Mouse (Mus musculus): ENCODE results near the gene Arfgap3. TPM values are rescaled to one million over a fixed set of nuclear protein-coding genes. Genes with fewer than 3 reads are reported as not detected.

Arfgap3 gene
- polyA plus RNA-seq (2014; fragmentation: Nextera tagmentation; extraction: Ambion mirVana), result 59.1 and 60.8 TPM in 2 replicates

- Histone ChIP-seq H3K4me1 (ENCODE audit: control insufficient read depth, insufficient read depth, low read length) (peaks cover 10% of the 10 kb centered on the region), H3K4me2 (replicated peaks; ENCODE audit: low read depth, low read length) (peak within 1 kb of the TSS; percentile 97), H3K27me3 (ENCODE audit: control insufficient read depth, insufficient read depth, low read length) (no peaks in the 10 kb centered on the region), H3K9me3 (ENCODE audit: control insufficient read depth, low read depth, low read length) (no peaks in the 10 kb centered on the region), H3K27ac (ENCODE audit: low read length) (peak within 1 kb of the TSS; percentile 95), H3K9ac (replicated peaks; ENCODE audit: low read depth, low read length) (peak within 1 kb of the TSS; percentile 80), H3K4me3 (ENCODE audit: low read depth, low read length) (peak within 1 kb of the TSS; percentile 90), H3K36me3 (ENCODE audit: control insufficient read depth, insufficient read depth, low read length) (peaks cover 3% of the 10 kb centered on the region)
- under 1% methylated on average over 60 of the region's 60 CpGs for WGBS
- peak; percentile 92 for ATAC-seq (ENCODE audit: insufficient number of reproducible peaks, insufficient read depth, low FRiP score, low read depth)
Observed at GRCm38 (mm10) chr15:83349954-83350711, at the start of gene Arfgap3. TSS of gene Arfgap3 (minus strand) at chr15:83350247.

DNA sequence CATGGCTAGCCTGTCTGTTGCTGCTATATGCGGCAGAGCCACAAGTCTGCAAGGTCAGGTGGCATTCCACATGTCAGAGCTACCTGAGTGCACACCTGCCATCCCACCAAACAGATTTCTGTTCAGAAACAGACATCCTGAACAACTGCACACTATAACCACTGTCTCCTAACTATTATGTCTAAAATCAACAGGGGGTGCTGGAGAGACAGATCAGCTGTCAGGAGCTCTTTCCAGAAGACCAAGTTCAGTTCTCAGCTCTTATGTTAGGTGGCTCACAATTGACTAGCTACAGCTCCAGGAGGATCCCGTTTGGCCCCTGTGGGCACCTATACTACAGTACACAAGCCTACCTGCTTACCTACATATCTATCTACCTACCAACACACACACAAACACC, 42.7 kb upstream of the Arfgap3 start:
- 90% methylated on average over 2 of the region's 2 CpGs for WGBS
- no peaks in the 10 kb centered on the region for H3K9me3 ChIP-seq (ENCODE audit: control insufficient read depth, low read depth, low read length)
- H3K9ac ChIP-seq (replicated peaks; ENCODE audit: low read depth, low read length), result no peak overlapping the region
- H3K27me3 ChIP-seq (ENCODE audit: control insufficient read depth, insufficient read depth, low read length), result no peaks in the 10 kb centered on the region
- H3K4me3 ChIP-seq (ENCODE audit: low read depth, low read length), result no peak overlapping the region
- ATAC-seq (ENCODE audit: insufficient number of reproducible peaks, insufficient read depth, low FRiP score, low read depth), result no peak
- no peaks in the 10 kb centered on the region for H3K4me1 ChIP-seq (ENCODE audit: control insufficient read depth, insufficient read depth, low read length)
- H3K36me3 ChIP-seq (ENCODE audit: control insufficient read depth, insufficient read depth, low read length), result peaks cover 21% of the 10 kb centered on the region
- no peak overlapping the region for H3K27ac ChIP-seq (ENCODE audit: low read length)
- H3K4me2 ChIP-seq (replicated peaks; ENCODE audit: low read depth, low read length), result no peak overlapping the region

- 86% methylated on average over 2 of the region's 2 CpGs for WGBS
- H3K4me1 ChIP-seq (ENCODE audit: control insufficient read depth, insufficient read depth, low read length), result no peaks in the 10 kb centered on the region
- peaks cover 42% of the 10 kb centered on the region for H3K36me3 ChIP-seq (ENCODE audit: control insufficient read depth, insufficient read depth, low read length)
- no peak overlapping the region for H3K9ac ChIP-seq (replicated peaks; ENCODE audit: low read depth, low read length)
- no peaks in the 10 kb centered on the region for H3K9me3 ChIP-seq (ENCODE audit: control insufficient read depth, low read depth, low read length)
- no peak for ATAC-seq (ENCODE audit: insufficient number of reproducible peaks, insufficient read depth, low FRiP score, low read depth)
- H3K27me3 ChIP-seq (ENCODE audit: control insufficient read depth, insufficient read depth, low read length), result no peaks in the 10 kb centered on the region
- no peak overlapping the region for H3K4me2 ChIP-seq (replicated peaks; ENCODE audit: low read depth, low read length)
- no peak overlapping the region for H3K27ac ChIP-seq (ENCODE audit: low read length)
- H3K4me3 ChIP-seq (ENCODE audit: low read depth, low read length), result no peak overlapping the region
Observed at GRCm38 (mm10) chr15:83387911-83388310, 37.9 kb upstream of the Arfgap3 start.

DNA sequence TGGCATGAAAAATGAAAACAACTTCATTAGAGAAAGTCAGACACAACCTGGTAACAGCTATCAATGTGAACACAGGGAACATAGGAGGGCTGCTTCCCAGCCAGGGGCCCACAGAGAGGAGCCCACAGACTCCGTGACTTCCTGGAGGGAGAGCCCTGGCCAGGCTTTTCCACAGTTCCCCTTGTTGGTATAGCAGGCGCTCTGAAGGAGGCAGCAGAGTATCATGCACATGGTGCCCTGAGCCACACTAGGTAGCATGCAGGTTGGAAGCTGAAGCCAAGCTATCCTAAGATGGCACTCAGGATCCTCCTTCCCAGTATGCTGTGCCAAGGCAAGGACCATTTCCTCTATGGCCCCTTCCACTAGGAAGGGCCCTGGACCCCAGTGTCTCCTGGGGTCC, 33.6 kb upstream of the Arfgap3 start:
- Histone ChIP-seq H3K4me1 (ENCODE audit: control insufficient read depth, insufficient read depth, low read length) (no peaks in the 10 kb centered on the region), H3K27me3 (ENCODE audit: control insufficient read depth, insufficient read depth, low read length) (no peaks in the 10 kb centered on the region), H3K9me3 (ENCODE audit: control insufficient read depth, low read depth, low read length) (no peaks in the 10 kb centered on the region), H3K36me3 (ENCODE audit: control insufficient read depth, insufficient read depth, low read length) (peaks cover 38% of the 10 kb centered on the region), H3K27ac (ENCODE audit: low read length) (no peak overlapping the region), H3K4me2 (replicated peaks; ENCODE audit: low read depth, low read length) (no peak overlapping the region), H3K4me3 (ENCODE audit: low read depth, low read length) (no peak overlapping the region), H3K9ac (replicated peaks; ENCODE audit: low read depth, low read length) (no peak overlapping the region)
- no peak for ATAC-seq (ENCODE audit: insufficient number of reproducible peaks, insufficient read depth, low FRiP score, low read depth)
- 86% methylated on average over 2 of the region's 2 CpGs for WGBS

GRCm38 (mm10) chr15:83383136-83383535, 33.1 kb upstream of the Arfgap3 start:
- no peaks in the 10 kb centered on the region for H3K4me1 ChIP-seq (ENCODE audit: control insufficient read depth, insufficient read depth, low read length)
- no peak overlapping the region for H3K27ac ChIP-seq (ENCODE audit: low read length)
- no peak overlapping the region for H3K4me2 ChIP-seq (replicated peaks; ENCODE audit: low read depth, low read length)
- H3K27me3 ChIP-seq (ENCODE audit: control insufficient read depth, insufficient read depth, low read length), result no peaks in the 10 kb centered on the region
- H3K9me3 ChIP-seq (ENCODE audit: control insufficient read depth, low read depth, low read length), result no peaks in the 10 kb centered on the region
- no peak overlapping the region for H3K4me3 ChIP-seq (ENCODE audit: low read depth, low read length)
- peaks cover 36% of the 10 kb centered on the region; the same call in 1 of the 2 replicates for H3K36me3 ChIP-seq (ENCODE audit: control insufficient read depth, insufficient read depth, low read length)
- H3K9ac ChIP-seq (replicated peaks; ENCODE audit: low read depth, low read length), result no peak overlapping the region
- 88% methylated on average over 5 of the region's 5 CpGs for WGBS
- ATAC-seq (ENCODE audit: insufficient number of reproducible peaks, insufficient read depth, low FRiP score, low read depth), result no peak

DNA sequence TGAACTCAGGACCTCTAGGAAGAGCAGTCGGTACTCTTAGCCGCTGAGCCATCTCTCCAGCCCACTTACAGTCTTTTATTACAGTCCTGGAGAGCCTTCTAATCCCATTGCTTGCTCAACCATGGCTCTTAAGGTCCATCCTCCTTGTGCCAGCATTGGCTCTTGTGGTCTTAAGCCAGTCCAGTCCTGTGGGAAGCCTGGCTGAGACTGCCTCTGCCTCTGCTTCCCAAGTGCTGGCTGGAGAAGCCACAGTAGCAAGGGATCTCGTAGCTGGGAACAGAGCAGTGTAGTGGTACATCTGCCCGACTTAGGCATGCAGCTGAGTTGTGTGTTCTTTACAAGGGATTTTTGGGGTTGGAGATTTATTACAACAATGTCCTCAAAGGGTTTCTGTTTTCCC, 32.4 kb upstream of the Arfgap3 start:
- ATAC-seq (ENCODE audit: insufficient number of reproducible peaks, insufficient read depth, low FRiP score, low read depth), result no peak
- H3K4me2 ChIP-seq (replicated peaks; ENCODE audit: low read depth, low read length), result no peak overlapping the region
- H3K27ac ChIP-seq (ENCODE audit: low read length), result no peak overlapping the region
- H3K9ac ChIP-seq (replicated peaks; ENCODE audit: low read depth, low read length), result no peak overlapping the region
- H3K4me3 ChIP-seq (ENCODE audit: low read depth, low read length), result no peak overlapping the region
- whole genome bisulfite sequencing, result over 99% methylated on average over 4 of the region's 4 CpGs
- no peaks in the 10 kb centered on the region for H3K9me3 ChIP-seq (ENCODE audit: control insufficient read depth, low read depth, low read length)
- no peaks in the 10 kb centered on the region for H3K4me1 ChIP-seq (ENCODE audit: control insufficient read depth, insufficient read depth, low read length)
- H3K27me3 ChIP-seq (ENCODE audit: control insufficient read depth, insufficient read depth, low read length), result no peaks in the 10 kb centered on the region
- peaks cover 34% of the 10 kb centered on the region; the same call in 1 of the 2 replicates for H3K36me3 ChIP-seq (ENCODE audit: control insufficient read depth, insufficient read depth, low read length)

GRCm38 (mm10) chr15:83377153-83377552, 27.1 kb upstream of the Arfgap3 start:
- no peak overlapping the region for H3K9ac ChIP-seq (replicated peaks; ENCODE audit: low read depth, low read length)
- H3K4me1 ChIP-seq (ENCODE audit: control insufficient read depth, insufficient read depth, low read length), result no peaks in the 10 kb centered on the region
- H3K27ac ChIP-seq (ENCODE audit: low read length), result no peak overlapping the region
- no peaks in the 10 kb centered on the region for H3K9me3 ChIP-seq (ENCODE audit: control insufficient read depth, low read depth, low read length)
- no peaks in the 10 kb centered on the region for H3K27me3 ChIP-seq (ENCODE audit: control insufficient read depth, insufficient read depth, low read length)
- WGBS, result 80% methylated on average over 4 of the region's 4 CpGs
- H3K36me3 ChIP-seq (ENCODE audit: control insufficient read depth, insufficient read depth, low read length), result peaks cover 20% of the 10 kb centered on the region; the same call in 1 of the 2 replicates
- no peak overlapping the region for H3K4me3 ChIP-seq (ENCODE audit: low read depth, low read length)
- ATAC-seq (ENCODE audit: insufficient number of reproducible peaks, insufficient read depth, low FRiP score, low read depth), result no peak
- H3K4me2 ChIP-seq (replicated peaks; ENCODE audit: low read depth, low read length), result no peak overlapping the region

DNA sequence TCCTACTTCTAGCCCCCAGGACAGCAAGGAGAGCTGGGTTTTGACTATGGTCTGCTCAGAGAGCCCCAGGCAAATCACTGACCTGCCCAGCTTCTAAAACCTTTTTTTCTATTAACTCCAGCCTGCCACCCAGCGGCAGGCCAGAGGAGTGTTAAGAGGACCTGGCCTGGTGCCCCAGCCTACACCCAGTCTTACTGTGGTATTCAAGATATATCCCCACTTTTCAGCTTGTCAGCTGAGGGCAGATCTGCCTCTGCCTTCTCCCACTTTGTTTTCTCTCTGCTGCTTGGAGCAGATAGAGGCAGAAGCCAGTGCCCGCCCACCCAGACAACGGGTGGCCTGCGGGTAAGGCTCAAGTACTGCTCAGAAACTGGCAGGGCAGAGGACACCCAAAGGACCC, 25.1 kb upstream of the Arfgap3 start:
- H3K4me2 ChIP-seq (replicated peaks; ENCODE audit: low read depth, low read length), result no peak overlapping the region
- ATAC-seq (ENCODE audit: insufficient number of reproducible peaks, insufficient read depth, low FRiP score, low read depth), result peak; percentile 66
- no peak overlapping the region for H3K27ac ChIP-seq (ENCODE audit: low read length)
- 61% methylated on average over 4 of the region's 4 CpGs for WGBS
- H3K36me3 ChIP-seq (ENCODE audit: control insufficient read depth, insufficient read depth, low read length), result peaks cover 17% of the 10 kb centered on the region; the same call in 1 of the 2 replicates
- no peaks in the 10 kb centered on the region for H3K9me3 ChIP-seq (ENCODE audit: control insufficient read depth, low read depth, low read length)
- H3K9ac ChIP-seq (replicated peaks; ENCODE audit: low read depth, low read length), result no peak overlapping the region
- H3K4me1 ChIP-seq (ENCODE audit: control insufficient read depth, insufficient read depth, low read length), result no peaks in the 10 kb centered on the region
- H3K27me3 ChIP-seq (ENCODE audit: control insufficient read depth, insufficient read depth, low read length), result no peaks in the 10 kb centered on the region
- no peak overlapping the region for H3K4me3 ChIP-seq (ENCODE audit: low read depth, low read length)
